Mouse (Mus musculus) ES-Bruce4 (cell line): ENCODE data around the gene Ccdc58.

ENCODE experiments used
- CTCF ChIP-seq: IDR thresholded peaks from one replicate; pipeline ENCODE4 v1.8.1; 2011; ENCODE audit warnings: low read depth, low read length
- POLR2A ChIP-seq: IDR thresholded peaks from one replicate; pipeline ENCODE4 v1.8.1; 2011; ENCODE audit warnings: low read length; ENCODE audit not compliant: insufficient read depth

DNA sequence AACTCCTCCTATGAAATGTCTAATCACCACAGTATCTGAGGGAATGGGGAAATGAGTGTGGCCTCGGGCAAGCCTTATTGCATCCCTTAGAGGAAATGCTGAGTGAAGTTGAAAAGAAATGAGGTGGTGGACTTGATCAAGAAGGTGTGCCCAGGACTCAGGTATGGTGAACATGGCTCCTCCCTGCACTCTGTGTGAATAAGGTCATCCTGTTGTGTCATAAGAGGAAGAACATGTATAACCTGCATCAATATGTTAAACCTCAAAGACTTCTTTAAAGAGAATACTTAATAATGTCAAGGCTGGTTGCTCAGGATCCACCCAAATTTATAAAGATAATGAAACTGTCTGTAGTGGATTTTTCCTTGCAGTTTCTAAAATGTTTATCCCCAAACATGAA lies 59.7 kb downstream of the Ccdc58 start, which contains the start of gene Csta1:
- TF ChIP-seq CTCF (no peak), POLR2A (no peak)
